Mouse (Mus musculus) urinary bladder, adult 18-20 months (tissue): ENCODE data around the gene Gbp2.

Experiments used
- DNase-seq, 2 experiments: peaks; one replicate each; pipeline ENCODE4 v3.0.0; 2022; ENCODE audit warnings: low spot score in 2 of 2, mixed read lengths in 2 of 2

Gbp2 gene

GRCm38 (mm10) chr3:142620111-142620955 lies at the start of gene Gbp2:
TSS of gene Gbp2 (plus strand) at chr3:142620602.
- peak; percentile 32 to 40 for DNase-seq

- no peak for DNase-seq
These were observed 49.7 kb upstream of the Gbp2 start for GRCm38 (mm10) chr3:142570738-142571137.

DNA sequence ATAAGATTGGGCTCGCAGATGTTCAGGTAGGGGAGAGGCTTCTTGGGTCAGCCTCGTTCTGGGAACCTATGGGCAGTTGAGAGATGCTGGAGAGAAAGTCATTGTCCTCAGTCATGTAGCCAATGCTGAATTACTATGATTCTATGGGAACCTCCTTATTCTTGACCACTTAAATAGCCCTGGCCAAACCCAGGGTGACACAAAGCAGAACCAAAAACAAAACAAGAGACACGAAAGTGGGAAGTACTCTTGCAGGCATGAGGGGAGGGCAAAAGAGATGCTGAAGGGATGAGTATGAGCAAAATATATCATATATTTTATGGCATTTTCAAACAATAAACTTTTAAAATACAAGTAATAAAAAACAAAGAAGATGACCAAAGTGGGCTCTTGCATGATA lies 43.3 kb upstream of the Gbp2 start:
- no peak for DNase-seq

GRCm38 (mm10) chr3:142578342-142578741 lies 42.1 kb upstream of the Gbp2 start:
- no peak for DNase-seq

GRCm38 (mm10) chr3:142583067-142583466 lies 37.3 kb upstream of the Gbp2 start:
- DNase-seq, result no peak

DNA sequence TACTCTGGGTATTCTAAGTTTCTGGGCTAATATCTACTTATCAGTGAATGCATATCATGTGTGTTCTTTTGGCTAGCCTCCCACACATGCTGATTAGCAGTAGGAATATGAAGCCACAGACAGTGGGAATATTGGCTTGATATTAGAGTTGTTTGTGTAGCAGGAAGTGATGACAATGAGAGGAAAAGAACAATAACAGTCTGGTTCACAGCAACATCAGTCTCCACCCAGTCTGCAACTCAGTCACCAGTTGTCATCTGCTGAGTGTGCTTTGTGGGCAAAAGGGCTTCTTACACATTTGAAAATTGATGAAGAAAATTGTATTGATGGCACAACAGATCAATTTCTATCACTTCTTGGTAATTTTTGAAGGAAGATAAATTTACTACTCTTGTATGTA lies 33.0 kb upstream of the Gbp2 start:
- DNase-seq, result no peak

DNA sequence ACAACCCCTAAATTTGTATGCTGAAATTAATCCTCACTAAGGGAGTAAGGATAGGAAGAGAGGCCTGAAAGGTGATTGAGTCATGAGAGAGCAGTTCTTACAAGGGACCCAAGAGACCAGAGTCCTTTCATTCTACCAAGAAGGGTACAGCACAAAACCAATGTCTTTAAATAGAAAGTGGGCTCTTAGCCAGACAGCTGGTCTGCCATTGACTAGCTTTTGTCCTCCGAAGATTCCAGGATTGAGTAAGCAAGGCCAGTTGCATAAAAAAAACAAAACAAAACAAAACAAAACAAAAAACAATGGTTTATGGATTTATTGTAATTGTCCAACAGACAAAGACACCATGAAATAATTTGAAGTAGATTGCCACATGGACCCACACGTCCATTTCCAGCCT lies 31.5 kb upstream of the Gbp2 start:
- DNase-seq, result no peak

- no peak for DNase-seq
These were observed 29.9 kb upstream of the Gbp2 start for GRCm38 (mm10) chr3:142590431-142591067.

GRCm38 (mm10) chr3:142594547-142594946 lies 25.9 kb upstream of the Gbp2 start, which contains the start of gene Gbp2b:
TSS of gene Gbp2b (plus strand) at chr3:142594847.
- no peak for DNase-seq

GRCm38 (mm10) chr3:142597923-142598322 lies 22.5 kb upstream of the Gbp2 start:
- no peak for DNase-seq

DNA sequence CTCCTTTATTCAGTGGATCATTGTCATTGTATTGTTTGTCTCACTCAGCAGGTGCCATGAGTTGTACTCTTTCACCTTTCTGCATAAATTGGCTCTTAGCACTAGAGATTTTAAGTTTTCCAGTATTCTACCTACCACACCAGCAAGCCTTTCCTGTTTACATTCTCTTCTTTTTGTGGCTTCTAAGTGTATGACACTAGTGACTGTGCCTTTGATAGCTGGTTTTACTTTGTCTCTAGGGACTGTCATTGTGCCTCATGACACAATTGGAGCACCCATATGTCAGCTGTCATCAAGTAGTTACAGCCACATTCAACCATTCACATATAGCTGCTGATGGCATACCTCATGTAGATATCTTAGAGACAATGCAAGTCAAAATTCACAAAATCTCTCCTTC lies 18.7 kb upstream of the Gbp2 start:
- no peak for DNase-seq

DNA sequence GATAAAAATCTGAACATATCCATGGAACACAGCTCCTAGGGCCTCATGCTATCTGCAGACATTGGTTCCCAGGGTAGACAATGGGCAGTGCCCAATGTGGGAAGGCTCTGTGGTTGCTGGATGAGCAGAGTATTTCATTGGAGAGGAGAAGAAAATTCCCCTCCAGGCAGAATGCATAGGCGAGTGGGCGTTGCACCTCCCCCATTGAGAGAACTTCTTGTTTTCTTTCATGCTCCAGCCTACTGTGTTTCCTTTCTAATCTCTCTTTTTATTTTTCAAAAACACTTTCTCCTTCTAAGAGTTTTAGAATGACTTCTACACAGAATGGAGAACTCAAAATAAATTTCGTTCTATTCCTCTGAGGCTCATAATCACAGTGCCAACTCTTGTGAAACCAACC lies 1.7 kb upstream of the Gbp2 start:
- no peak for DNase-seq

- DNase-seq, result no peak
These were observed 796 bp upstream of the Gbp2 start for GRCm38 (mm10) chr3:142619606-142620005.

- DNase-seq, result no peak
These were observed 657 bp downstream of the Gbp2 start for GRCm38 (mm10) chr3:142620956-142621562.

DNA sequence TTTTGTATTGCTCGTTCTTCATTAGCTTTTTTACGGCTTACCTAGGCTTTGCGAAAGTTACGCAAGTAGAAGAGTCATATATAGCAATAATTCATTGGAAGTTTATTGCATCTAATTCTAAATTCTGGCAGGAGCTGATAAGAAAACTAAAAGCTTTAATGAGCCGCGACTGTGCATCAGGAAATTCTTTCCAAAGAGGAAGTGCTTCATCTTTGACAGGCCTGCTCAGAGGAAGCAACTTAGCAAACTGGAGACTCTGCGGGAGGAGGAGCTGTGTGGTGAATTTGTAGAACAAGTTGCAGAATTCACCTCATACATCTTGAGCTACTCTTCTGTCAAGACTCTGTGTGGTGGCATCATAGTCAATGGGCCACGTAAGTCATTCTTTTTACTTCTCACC lies 10.0 kb downstream of the Gbp2 start:
- no peak for DNase-seq

- DNase-seq, result peak; percentile 22 to 37
These were observed 19.8 kb downstream of the Gbp2 start for GRCm38 (mm10) chr3:142640201-142640600.

DNA sequence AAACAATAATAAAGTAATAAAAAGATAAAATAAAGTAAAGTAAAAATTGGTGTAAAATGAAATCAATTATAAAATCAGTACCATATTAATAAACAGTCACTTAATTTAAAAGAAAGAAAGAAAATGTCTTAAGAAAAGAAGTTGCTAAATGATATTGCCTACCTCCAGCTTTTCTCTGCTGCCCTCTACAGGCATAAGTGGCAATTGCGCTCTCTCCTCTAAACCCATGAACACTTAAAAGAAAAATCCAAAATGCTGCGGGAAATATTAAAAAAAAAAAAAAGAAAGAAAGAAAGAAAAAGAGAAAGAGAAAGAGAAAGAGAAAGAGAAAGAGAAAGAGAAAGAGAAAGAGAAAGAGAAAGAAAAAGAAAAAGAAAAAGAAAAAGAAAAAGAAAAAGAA lies 25.5 kb downstream of the Gbp2 start:
- peak; percentile 10 to 53 for DNase-seq

DNA sequence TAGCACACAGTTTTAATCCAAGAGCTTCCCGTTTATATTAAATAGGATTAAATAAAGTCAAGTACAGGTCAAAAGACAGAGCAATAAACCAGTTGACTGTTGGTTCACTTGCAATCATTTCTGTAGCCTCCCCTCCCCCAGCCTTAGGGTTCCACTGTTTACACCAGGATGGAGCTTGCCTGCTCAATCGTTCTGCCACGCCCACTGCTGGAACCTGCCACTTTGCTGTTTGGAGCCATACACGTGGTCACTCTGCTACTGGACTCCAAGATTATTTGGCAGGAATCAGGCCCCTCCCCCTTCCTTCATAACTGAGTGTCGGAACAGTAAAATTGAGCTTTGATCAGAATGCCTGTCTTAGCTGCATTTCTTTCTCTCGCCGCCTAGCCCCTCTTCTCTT lies 27.4 kb downstream of the Gbp2 start:
- DNase-seq, result peak in 1 of 2 experiments; percentile 8

- no peak for DNase-seq
These were observed 29.8 kb downstream of the Gbp2 start for GRCm38 (mm10) chr3:142650205-142650604.

DNA sequence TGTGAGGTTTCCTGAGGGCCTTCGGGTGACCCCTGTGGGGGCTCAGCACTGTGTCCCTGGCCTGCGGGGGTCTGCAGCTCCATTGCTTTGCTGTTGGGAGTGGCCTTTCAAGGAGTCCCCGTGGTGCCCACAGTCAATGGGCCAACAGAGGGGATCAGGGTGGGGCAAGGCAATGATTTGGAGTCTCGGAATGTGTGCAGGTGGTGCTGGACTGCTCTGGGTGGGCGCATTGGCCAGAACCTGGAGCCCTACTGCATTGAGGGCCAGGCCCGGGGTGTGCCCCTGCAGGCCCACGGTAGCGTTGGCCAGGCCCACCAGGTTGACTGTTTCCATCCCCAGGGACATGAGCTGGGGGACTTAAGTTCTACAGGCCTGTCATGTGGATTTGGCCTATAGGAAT lies 44.3 kb downstream of the Gbp2 start:
- DNase-seq, result no peak

- no peak for DNase-seq
These were observed 54.2 kb downstream of the Gbp2 start for GRCm38 (mm10) chr3:142674607-142675006.
